Mouse (Mus musculus) ES-E14 (cell line): ENCODE results near the gene Dnaja3.

Experiments
- CHD2 ChIP-seq: IDR thresholded peaks from 2 replicates; pipeline ENCODE4 v1.6.1; 2014; ENCODE audit warnings: mild to moderate bottlenecking, low read depth, low read length, inconsistent platforms
- HCFC1 ChIP-seq: IDR thresholded peaks from 2 replicates; pipeline ENCODE4 v1.6.1; 2012; ENCODE audit warnings: low read length, inconsistent platforms, borderline replicate concordance; ENCODE audit not compliant: insufficient read depth
- ZNF384 ChIP-seq: IDR thresholded peaks from 2 replicates; pipeline ENCODE4 v1.6.1; 2012; ENCODE audit warnings: low read depth, low read length, inconsistent platforms

DNA sequence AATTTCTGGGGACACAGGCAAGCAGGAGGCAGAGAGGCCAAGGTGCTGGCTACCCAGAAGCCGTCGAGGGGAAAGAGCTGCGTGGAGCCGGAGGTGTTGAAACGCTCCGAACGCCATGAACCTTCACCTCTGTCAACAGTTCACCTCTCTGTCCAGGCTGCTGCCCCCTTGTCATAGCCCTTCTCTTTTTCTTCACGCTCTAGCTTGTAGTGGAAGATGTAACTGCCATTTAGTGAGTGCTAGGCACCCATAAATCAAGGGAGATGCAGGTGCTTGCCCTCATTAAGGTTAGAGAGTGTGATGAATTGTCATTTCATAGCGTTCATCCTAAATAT, 44.6 kb downstream of the Dnaja3 start:
- TF ChIP-seq HCFC1 (no peak), ZNF384 (no peak), CHD2 (no peak)
